Mouse (Mus musculus) CH12.LX (cell line): ENCODE results near the gene Slx4ip.

Experiments used
- CHD1 ChIP-seq: IDR thresholded peaks from 2 replicates; pipeline ENCODE4 v1.6.1; 2012; ENCODE audit warnings: low read depth, low read length, improper control_type of control experiment, inconsistent platforms
- CTCF ChIP-seq, 2 experiments: IDR thresholded peaks in 1 of 2; conservative IDR thresholded peaks in 1 of 2; 2 replicates each; pipeline ENCODE4 v1.5.1; 2011 to 2012; ENCODE audit warnings: low read depth in 2 of 2, low read length in 2 of 2, improper control_type of control experiment in 1 of 2, inconsistent platforms in 1 of 2, mild to moderate bottlenecking in 1 of 2, moderate library complexity in 1 of 2
- ELF1 ChIP-seq: IDR thresholded peaks from 2 replicates; pipeline ENCODE4 v1.6.1; 2014; ENCODE audit warnings: low read depth, mild to moderate bottlenecking, inconsistent platforms, low read length, improper control_type of control experiment
- EP300 ChIP-seq: IDR thresholded peaks from 2 replicates; pipeline ENCODE4 v1.6.1; 2011; ENCODE audit warnings: low read length, improper control_type of control experiment
- JUND ChIP-seq: conservative IDR thresholded peaks from 2 replicates; pipeline ENCODE4 v1.6.1; 2011; ENCODE audit warnings: low read depth, low read length, improper control_type of control experiment
- PAX5 ChIP-seq: IDR thresholded peaks from 2 replicates; pipeline ENCODE4 v1.6.1; 2012; ENCODE audit warnings: low read length, inconsistent platforms, mixed read lengths
- POLR2A ChIP-seq: IDR thresholded peaks from 2 replicates; pipeline ENCODE4 v1.6.1; 2011; ENCODE audit warnings: low read depth, mild to moderate bottlenecking, improper control_type of control experiment, low read length
- TBP ChIP-seq: conservative IDR thresholded peaks from 2 replicates; pipeline ENCODE4 v1.6.1; 2011; ENCODE audit warnings: low read depth, low read length, improper control_type of control experiment
- UBTF ChIP-seq: IDR thresholded peaks from 2 replicates; pipeline ENCODE4 v1.6.1; 2012; ENCODE audit warnings: low read depth, mild to moderate bottlenecking, inconsistent platforms, low read length, improper control_type of control experiment, moderate library complexity
- ZC3H11A ChIP-seq: IDR thresholded peaks from 2 replicates; pipeline ENCODE4 v1.6.1; 2012; ENCODE audit warnings: low read depth, mild to moderate bottlenecking, inconsistent platforms, low read length, improper control_type of control experiment
- ZNF384 ChIP-seq: IDR thresholded peaks from 2 replicates; pipeline ENCODE4 v1.6.1; 2012; ENCODE audit warnings: low read depth, low read length, improper control_type of control experiment, inconsistent platforms

DNA sequence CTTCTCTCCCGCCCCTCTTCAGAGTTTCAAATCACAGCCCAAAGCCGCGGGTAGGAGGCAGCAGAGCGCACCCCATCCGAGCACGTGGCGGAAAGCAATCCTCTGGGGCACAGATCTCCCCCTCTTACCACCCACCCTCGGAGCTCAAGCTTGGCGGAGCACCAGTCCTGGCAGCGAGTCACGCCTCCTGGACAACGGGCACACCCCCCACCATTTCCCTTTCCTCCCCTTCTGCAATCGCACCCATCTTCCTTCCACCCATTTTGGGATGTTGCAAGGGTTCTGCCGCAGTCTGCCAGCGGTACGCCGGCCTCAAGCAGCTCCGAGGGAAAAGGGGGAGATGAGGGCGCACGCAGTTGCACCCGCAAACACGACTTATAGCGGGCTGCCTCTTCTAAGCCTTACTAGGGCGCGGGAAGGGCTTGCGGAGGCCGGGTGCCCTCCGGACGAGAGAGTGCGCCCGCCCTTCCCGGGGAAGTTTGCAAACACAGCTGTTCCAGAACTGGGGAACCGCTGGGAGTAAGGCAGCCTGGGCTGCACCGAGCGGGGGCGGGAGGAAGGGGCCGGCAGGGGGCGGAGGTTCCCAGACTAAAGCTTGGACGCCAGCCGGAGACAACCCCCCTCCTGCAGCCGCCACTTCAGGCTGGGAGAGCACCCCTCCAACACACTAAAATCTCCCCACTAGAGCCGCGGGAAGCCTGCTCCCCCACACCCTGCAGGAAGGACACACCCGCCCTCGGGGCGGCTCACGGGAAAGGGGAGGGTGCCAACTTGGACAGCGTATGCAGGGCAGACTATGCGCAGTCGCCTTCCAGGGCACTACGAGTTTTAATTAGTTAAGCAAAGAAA, 223.5 kb downstream of the Slx4ip start:
- TF ChIP-seq PAX5 (no peak), CTCF (conservative IDR thresholded peaks at IDR 0.05 in 1 of 2, IDR thresholded peaks at IDR 0.05 in 1 of 2; ENCODE audit: low read depth in 2 of 2, low read length in 2 of 2) (no peak), ELF1 (no peak), EP300 (no peak), POLR2A (no peak), ZNF384 (no peak), TBP (no peak), UBTF (no peak), ZC3H11A (no peak), JUND (no peak), CHD1 (no peak)
